Mouse (Mus musculus) neural tube, embryonic 13.5 days (tissue): ENCODE results near the gene Pacsin2. TPM values are rescaled to one million over a fixed set of nuclear protein-coding genes. Genes with fewer than 3 reads are reported as not detected.

ENCODE experiments used
- ATAC-seq: fragments of 200-750 bp; cut with Nextera tagmentation; 2 replicates; pipeline ENCODE4 v1.8.0; 2017; ENCODE audit warnings: low read depth, mild to moderate bottlenecking, moderate TSS enrichment, moderate library complexity
- H3K27ac ChIP-seq: fragments of 300-500 bp; sonication (generic); replicated peaks from 2 replicates; pipeline ENCODE4 v1.5.1; 2015; ENCODE audit warnings: moderate library complexity, mild to moderate bottlenecking, inconsistent platforms
- H3K27me3 ChIP-seq: fragments of 300-500 bp; sonication (generic); 2 replicates; pipeline ENCODE4 v1.6.1; 2015; ENCODE audit warnings: mild to moderate bottlenecking, inconsistent platforms
- H3K36me3 ChIP-seq: fragments of 300-500 bp; sonication (generic); 2 replicates; pipeline ENCODE4 v1.6.1; 2015; ENCODE audit warnings: mild to moderate bottlenecking, inconsistent platforms
- H3K4me1 ChIP-seq: fragments of 300-500 bp; sonication (generic); replicated peaks from 2 replicates; pipeline ENCODE4 v1.6.1; 2015; ENCODE audit warnings: inconsistent platforms
- H3K4me2 ChIP-seq: fragments of 300-500 bp; sonication (generic); 2 replicates; pipeline ENCODE4 v1.6.1; 2015; ENCODE audit warnings: inconsistent platforms, mild to moderate bottlenecking, moderate library complexity
- H3K4me3 ChIP-seq: fragments of 300-500 bp; sonication (generic); 2 replicates; pipeline ENCODE4 v1.5.1; 2015; ENCODE audit warnings: mild to moderate bottlenecking, inconsistent platforms
- H3K9ac ChIP-seq: fragments of 300-500 bp; sonication (generic); 2 replicates; pipeline ENCODE4 v1.6.1; 2015; ENCODE audit warnings: moderate library complexity, mild to moderate bottlenecking, inconsistent platforms
- H3K9me3 ChIP-seq: fragments of 300-500 bp; sonication (generic); 2 replicates; pipeline ENCODE4 v1.6.1; 2016; ENCODE audit warnings: inconsistent platforms
- WGBS: fragments of 180-500 bp; shearing (Covaris S2); methylation state at CpG from one replicate; pipeline ENCODE4 v1.1.7; 2015; 5-methylcytosine and 5-hydroxymethylcytosine counted together
- polyA plus RNA-seq: library from polyadenylated mRNA; unstranded; fragments of >200 nt; fragmentation: Nextera tagmentation; extraction: Ambion mirVana; gene quantifications from 2 replicates; pipeline ENCODE4 v1.2.1, GENCODE M21; 2015

The Pacsin2 gene
- polyA plus RNA-seq, 1 experiment from 2014 or later, result 29.6 TPM

DNA sequence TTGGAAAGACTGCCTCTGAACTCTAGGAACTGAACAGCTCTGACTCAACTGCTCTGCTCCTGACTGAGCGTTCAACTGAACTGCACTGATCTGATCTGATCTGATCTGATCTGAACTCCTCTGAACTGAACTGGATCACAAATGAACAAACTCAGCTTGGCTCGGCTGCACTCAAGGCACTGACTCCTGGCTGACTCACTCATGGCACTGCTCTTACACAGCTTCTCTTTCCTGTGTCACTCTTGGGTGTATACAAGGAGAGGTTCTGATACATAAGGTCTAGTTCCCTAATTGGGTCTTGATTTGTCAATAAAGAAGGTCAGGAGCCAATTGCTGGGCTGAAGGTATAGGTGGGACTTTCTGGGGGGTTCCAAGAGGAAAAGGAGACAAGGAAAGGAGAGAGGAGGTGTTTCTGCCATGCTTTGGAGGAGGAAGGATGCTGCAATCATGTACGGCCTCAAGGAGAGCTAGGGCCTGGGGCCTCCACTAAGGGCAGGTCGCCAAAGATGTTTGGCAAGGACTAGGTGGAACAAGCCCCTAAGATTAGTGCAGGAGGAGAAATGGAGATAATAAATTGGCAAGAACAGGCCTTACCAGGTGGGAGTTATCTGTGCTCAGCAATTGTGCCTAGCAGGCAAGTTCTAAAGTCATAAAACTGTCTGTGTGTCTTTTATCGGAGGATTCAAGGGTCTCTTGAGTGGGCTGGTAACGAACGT, 29.6 kb upstream of the Pacsin2 start:
- Histone ChIP-seq H3K4me3 (no peak overlapping the region), H3K4me1 (no peaks in the 10 kb centered on the region), H3K9me3 (no peaks in the 10 kb centered on the region), H3K36me3 (peaks cover 100% of the 10 kb centered on the region), H3K27me3 (no peaks in the 10 kb centered on the region), H3K9ac (no peak overlapping the region), H3K4me2 (no peak overlapping the region), H3K27ac (no peak overlapping the region)
- no peak for ATAC-seq
- WGBS, result 65% methylated on average over 7 of the region's 7 CpGs

DNA sequence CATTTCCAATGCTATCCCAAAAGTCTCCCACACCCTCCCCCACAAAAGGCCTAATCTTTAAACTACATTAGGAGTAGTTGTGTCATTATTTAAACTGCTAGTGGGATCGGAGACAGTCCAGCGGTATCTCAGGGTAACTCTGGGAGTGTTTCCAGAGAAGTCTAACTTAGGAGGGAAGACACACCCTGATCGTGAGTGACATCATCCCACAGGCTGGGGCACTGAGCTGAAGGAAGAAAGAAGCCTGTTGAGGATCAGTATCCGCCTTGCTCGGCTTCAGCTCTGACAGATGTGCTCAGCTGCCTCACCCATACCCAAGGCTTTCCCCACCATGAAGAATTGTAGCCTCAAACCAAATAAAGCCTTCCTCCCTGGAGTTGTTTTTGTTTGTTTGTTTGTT, 27.5 kb upstream of the Pacsin2 start:
- no peaks in the 10 kb centered on the region for H3K9me3 ChIP-seq
- no peak overlapping the region for H3K4me2 ChIP-seq
- H3K9ac ChIP-seq, result no peak overlapping the region
- peaks cover 99% of the 10 kb centered on the region for H3K36me3 ChIP-seq
- H3K27me3 ChIP-seq, result no peaks in the 10 kb centered on the region
- no peak overlapping the region for H3K27ac ChIP-seq
- WGBS, result 89% methylated on average over 5 of the region's 5 CpGs
- no peak overlapping the region for H3K4me3 ChIP-seq
- H3K4me1 ChIP-seq, result no peaks in the 10 kb centered on the region
- no peak for ATAC-seq

- no peaks in the 10 kb centered on the region for H3K9me3 ChIP-seq
- WGBS, result 92% methylated on average over 20 of the region's 20 CpGs
- no peak for ATAC-seq
- no peak overlapping the region for H3K4me3 ChIP-seq
- no peak overlapping the region for H3K27ac ChIP-seq
- H3K4me2 ChIP-seq, result no peak overlapping the region
- no peak overlapping the region for H3K9ac ChIP-seq
- no peaks in the 10 kb centered on the region for H3K4me1 ChIP-seq
- H3K36me3 ChIP-seq, result peaks cover 93% of the 10 kb centered on the region
- no peaks in the 10 kb centered on the region for H3K27me3 ChIP-seq
These were observed 25.1 kb upstream of the Pacsin2 start for GRCm38 (mm10) chr15:83489471-83489870.

DNA sequence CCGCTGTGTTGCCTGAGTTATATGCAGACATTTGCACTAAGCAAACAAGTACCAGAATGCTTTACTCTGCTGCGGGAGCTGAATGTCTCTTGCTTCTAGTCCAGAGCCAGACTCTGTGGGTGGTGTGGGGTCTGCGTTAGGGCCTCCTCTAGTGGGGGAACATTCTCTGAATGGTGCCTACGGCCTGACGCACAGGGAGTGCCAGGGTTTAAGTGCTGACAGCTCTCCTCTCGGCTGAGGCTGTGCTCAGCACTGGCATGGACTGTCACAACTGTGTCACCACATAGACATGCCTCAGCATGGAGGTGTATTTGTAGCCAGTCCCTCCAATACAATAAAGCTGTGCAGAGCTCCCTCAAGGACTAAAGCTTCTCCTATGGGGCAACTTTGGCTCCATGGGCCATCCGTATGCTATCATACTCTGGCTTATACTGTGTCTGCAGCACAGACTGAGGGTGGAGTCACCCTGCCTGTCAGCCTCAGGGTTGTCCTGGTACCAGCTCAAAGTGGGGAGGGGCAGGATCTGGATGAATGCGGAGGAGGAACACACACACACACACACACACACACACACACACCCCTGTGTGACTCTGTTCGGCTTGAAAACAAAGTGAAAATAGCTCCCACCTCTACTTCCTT, 23.2 kb upstream of the Pacsin2 start:
- 71% methylated on average over 9 of the region's 9 CpGs for WGBS
- H3K4me2 ChIP-seq, result no peak overlapping the region
- H3K4me1 ChIP-seq, result no peaks in the 10 kb centered on the region
- H3K36me3 ChIP-seq, result peaks cover 89% of the 10 kb centered on the region
- H3K27ac ChIP-seq, result no peak overlapping the region
- H3K9ac ChIP-seq, result no peak overlapping the region
- H3K9me3 ChIP-seq, result no peaks in the 10 kb centered on the region
- no peak overlapping the region for H3K4me3 ChIP-seq
- no peak for ATAC-seq
- H3K27me3 ChIP-seq, result no peaks in the 10 kb centered on the region

DNA sequence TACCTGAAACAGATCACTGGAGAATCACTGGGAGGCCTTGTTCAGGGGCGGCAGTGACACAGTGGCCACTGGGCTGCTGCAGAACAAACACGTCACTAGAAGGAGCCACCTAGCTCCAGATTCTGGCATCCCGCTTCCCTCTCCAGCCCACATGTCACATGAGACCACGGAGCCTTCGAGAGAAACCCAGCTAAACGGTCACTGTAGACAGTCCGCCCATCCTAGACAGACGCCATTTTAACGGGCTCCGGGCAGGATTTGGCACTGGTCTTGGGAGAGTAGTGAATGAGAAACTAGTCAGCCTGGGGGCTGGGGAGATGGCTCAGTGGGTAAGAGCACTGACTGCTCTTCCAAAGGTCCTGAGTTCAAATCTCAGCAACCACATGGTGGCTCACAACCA, 19.9 kb upstream of the Pacsin2 start:
- Histone ChIP-seq H3K4me3 (no peak overlapping the region), H3K4me1 (no peaks in the 10 kb centered on the region), H3K27me3 (no peaks in the 10 kb centered on the region), H3K36me3 (peaks cover 57% of the 10 kb centered on the region), H3K4me2 (no peak overlapping the region), H3K9ac (no peak overlapping the region), H3K27ac (no peak overlapping the region), H3K9me3 (no peaks in the 10 kb centered on the region)
- WGBS, result 93% methylated on average over 10 of the region's 10 CpGs
- ATAC-seq, result no peak

GRCm38 (mm10) chr15:83483482-83483881, 19.1 kb upstream of the Pacsin2 start:
- no peak overlapping the region for H3K4me3 ChIP-seq
- ATAC-seq, result no peak
- no peaks in the 10 kb centered on the region for H3K9me3 ChIP-seq
- H3K4me2 ChIP-seq, result no peak overlapping the region
- no peak overlapping the region for H3K9ac ChIP-seq
- no peak overlapping the region for H3K27ac ChIP-seq
- H3K4me1 ChIP-seq, result no peaks in the 10 kb centered on the region
- peaks cover 49% of the 10 kb centered on the region for H3K36me3 ChIP-seq
- WGBS, result 38% methylated on average over 2 of the region's 2 CpGs
- no peaks in the 10 kb centered on the region for H3K27me3 ChIP-seq

- H3K27me3 ChIP-seq, result no peaks in the 10 kb centered on the region
- H3K4me3 ChIP-seq, result no peak overlapping the region
- no peak overlapping the region for H3K9ac ChIP-seq
- no peaks in the 10 kb centered on the region for H3K4me1 ChIP-seq
- H3K9me3 ChIP-seq, result no peaks in the 10 kb centered on the region
- WGBS, result 73% methylated on average over 8 of the region's 8 CpGs
- H3K36me3 ChIP-seq, result peaks cover 43% of the 10 kb centered on the region
- no peak overlapping the region for H3K4me2 ChIP-seq
- H3K27ac ChIP-seq, result no peak overlapping the region
- ATAC-seq, result no peak
These were observed 18.3 kb upstream of the Pacsin2 start for GRCm38 (mm10) chr15:83482645-83483224.

GRCm38 (mm10) chr15:83481236-83481780, 16.9 kb upstream of the Pacsin2 start:
- H3K9me3 ChIP-seq, result no peaks in the 10 kb centered on the region
- no peak overlapping the region for H3K4me2 ChIP-seq
- no peak overlapping the region for H3K9ac ChIP-seq
- 69% methylated on average over 10 of the region's 10 CpGs for WGBS
- no peak for ATAC-seq
- H3K36me3 ChIP-seq, result peaks cover 28% of the 10 kb centered on the region
- H3K27me3 ChIP-seq, result no peaks in the 10 kb centered on the region
- no peak overlapping the region for H3K27ac ChIP-seq
- H3K4me3 ChIP-seq, result no peak overlapping the region
- H3K4me1 ChIP-seq, result no peaks in the 10 kb centered on the region

DNA sequence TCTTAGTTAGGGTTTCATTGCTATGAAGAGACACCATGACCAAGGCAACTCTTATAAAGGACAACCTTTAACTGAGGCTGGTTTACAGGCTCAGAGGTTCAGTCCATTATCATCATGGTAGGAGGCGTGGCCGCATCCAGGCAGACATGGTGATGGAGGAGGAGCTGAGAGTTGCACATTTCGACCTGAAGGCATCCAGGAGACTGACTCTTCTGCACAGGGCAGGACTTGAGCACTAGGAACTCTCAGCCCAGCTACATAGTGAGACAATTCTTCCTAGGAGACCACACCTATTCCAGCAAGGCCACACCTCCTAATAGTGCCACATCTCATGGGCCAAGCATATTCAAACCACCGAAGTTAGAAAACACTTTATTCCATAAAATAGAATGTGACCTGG, 15.4 kb upstream of the Pacsin2 start:
- Histone ChIP-seq H3K4me2 (no peak overlapping the region), H3K27me3 (no peaks in the 10 kb centered on the region), H3K9ac (no peak overlapping the region), H3K9me3 (no peaks in the 10 kb centered on the region), H3K27ac (no peak overlapping the region), H3K4me1 (no peaks in the 10 kb centered on the region), H3K36me3 (peaks cover 16% of the 10 kb centered on the region), H3K4me3 (no peak overlapping the region)
- ATAC-seq, result no peak
- WGBS, result 86% methylated on average over 4 of the region's 4 CpGs

GRCm38 (mm10) chr15:83478096-83478495, 13.7 kb upstream of the Pacsin2 start:
- Histone ChIP-seq H3K9ac (no peak overlapping the region), H3K9me3 (no peaks in the 10 kb centered on the region), H3K4me2 (no peak overlapping the region), H3K4me1 (peaks cover 8% of the 10 kb centered on the region), H3K27ac (no peak overlapping the region), H3K27me3 (no peaks in the 10 kb centered on the region), H3K36me3 (0 out of 2 replicates have a peak, but pooled peaks cover 5% of the 10 kb centered on the region), H3K4me3 (no peak overlapping the region)
- WGBS, result 67% methylated on average over 3 of the region's 3 CpGs
- no peak for ATAC-seq

DNA sequence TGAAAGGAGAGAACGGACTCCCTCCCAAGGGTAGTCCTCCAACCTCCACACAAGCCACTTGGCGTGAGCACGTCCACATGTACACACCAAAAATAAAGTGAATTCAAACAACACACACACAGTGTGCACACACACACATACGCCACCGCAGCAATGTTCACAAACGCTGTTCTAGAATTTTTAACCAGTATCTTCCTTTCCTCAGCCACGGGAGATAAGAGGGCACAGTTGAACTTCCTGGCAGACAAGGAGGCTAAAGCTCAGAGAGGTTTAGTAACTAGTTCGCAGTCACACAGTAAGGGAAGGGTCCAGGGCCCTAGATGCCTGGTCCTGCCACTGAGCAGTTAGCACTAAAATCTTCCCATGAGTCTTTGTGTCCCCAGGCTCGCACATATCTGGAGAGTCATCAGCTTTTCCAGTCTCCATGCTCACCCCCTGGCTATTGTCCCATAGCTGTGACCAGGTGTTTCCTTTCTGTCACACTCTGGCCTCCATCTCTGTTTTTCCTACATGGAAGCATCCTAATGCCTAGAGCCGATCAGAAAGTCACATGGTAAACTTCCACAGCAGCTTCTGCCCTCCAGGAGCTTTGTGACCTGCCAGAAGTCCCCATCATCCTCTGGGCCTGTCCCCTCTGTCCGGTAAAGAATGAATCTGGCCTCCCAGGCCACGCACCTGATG, 12.3 kb upstream of the Pacsin2 start:
- H3K36me3 ChIP-seq, result no peaks in the 10 kb centered on the region
- H3K9me3 ChIP-seq, result no peaks in the 10 kb centered on the region
- no peak for ATAC-seq
- no peak overlapping the region for H3K9ac ChIP-seq
- 84% methylated on average over 12 of the region's 12 CpGs for WGBS
- H3K4me1 ChIP-seq, result peaks cover 8% of the 10 kb centered on the region
- no peak overlapping the region for H3K4me3 ChIP-seq
- H3K27me3 ChIP-seq, result no peaks in the 10 kb centered on the region
- no peak overlapping the region for H3K27ac ChIP-seq
- no peak overlapping the region for H3K4me2 ChIP-seq

DNA sequence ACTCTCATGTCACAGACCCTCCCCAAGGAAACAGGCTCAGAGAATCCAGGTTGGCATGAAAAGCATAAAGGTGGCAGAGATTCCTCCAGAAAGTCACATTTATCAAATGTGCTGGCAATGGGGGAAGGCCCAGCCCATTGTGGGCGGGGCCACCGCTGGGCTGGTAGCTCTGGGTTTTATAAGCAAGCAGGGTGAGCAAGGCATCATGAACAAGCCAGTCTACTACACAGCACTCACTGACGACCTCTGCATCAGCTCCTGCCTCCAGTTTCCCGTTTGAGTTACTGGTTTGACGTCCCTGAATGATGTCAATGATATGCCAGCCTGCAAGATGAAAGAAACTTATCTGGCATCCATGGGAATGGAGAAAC, 10.0 kb upstream of the Pacsin2 start:
- WGBS, result 43% methylated on average over 5 of the region's 5 CpGs
- ATAC-seq, result no peak

More for the DNA sequence above, 10.0 kb upstream of the Pacsin2 start:
- H3K9ac ChIP-seq, result no peak overlapping the region
- H3K27me3 ChIP-seq, result no peaks in the 10 kb centered on the region
- no peaks in the 10 kb centered on the region for H3K36me3 ChIP-seq
- no peak overlapping the region for H3K4me2 ChIP-seq
- no peak overlapping the region for H3K27ac ChIP-seq
- no peaks in the 10 kb centered on the region for H3K9me3 ChIP-seq
- H3K4me3 ChIP-seq, result no peak overlapping the region
- peaks cover 8% of the 10 kb centered on the region for H3K4me1 ChIP-seq
